Mouse (Mus musculus): Measurements from ENCODE around the gene Mindy1.

DNA sequence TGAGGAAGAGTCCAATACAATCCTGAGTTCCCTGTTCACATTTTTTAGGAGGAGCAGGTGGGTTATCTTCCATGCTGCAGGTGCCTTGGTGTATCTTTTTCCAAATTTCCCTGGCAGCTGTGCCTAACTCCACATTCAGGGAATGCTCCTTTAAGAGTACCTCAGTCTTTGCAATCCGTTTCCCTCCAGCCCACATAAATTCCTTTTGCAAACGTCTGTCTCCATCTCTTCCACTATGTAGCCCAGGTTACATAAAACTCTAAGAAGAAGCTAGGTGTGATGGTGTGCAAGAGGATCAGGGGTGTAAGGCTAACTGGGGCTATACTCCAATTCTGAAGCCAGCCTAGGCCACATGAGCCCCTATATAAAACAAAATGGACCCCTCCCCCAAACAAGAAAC lies 38.1 kb upstream of the Mindy1 start:
- TF ChIP-seq POLR2A (IDR thresholded peaks at IDR 0.05; ENCODE audit: low read depth, low read length) (no peak), CTCF (IDR thresholded peaks at IDR 0.05; ENCODE audit: borderline replicate concordance, insufficient read depth, low read length) (no peak)

Data from embryonic fibroblast, embryonic 13.5 days (primary cell).